Mouse (Mus musculus): ENCODE results near the gene Dkc1. TPM values are rescaled to one million over a fixed set of nuclear protein-coding genes. Genes with fewer than 3 reads are reported as not detected.
"Not testable (repeated sequence)": the region's sequence is repeated elsewhere in the genome, so short reads cannot be mapped to it uniquely, and the experiment has no call there.

Gene Dkc1
- polyA plus RNA-seq, 1 experiment from 2014 or later, result 23.9 TPM

- Histone ChIP-seq H3K36me3 (ENCODE audit: inconsistent target) (0 out of 2 replicates have a peak, but pooled peaks cover 5% of the 10 kb centered on the region), H3K79me2 (ENCODE audit: inconsistent target) (peaks cover 82% of the 10 kb centered on the region), H3K4me3 (ENCODE audit: inconsistent target) (no peak overlapping the region), H3K27ac (peak overlapping the region; percentile 91)
Observed at GRCm38 (mm10) chrX:75126893-75127292, 31.2 kb downstream of the Dkc1 start.

GRCm38 (mm10) chrX:75128333-75128980 is 32.8 kb downstream of the Dkc1 start:
- peak overlapping the region; percentile 71 for H3K4me3 ChIP-seq (ENCODE audit: inconsistent target)
- peaks cover 70% of the 10 kb centered on the region for H3K79me2 ChIP-seq (ENCODE audit: inconsistent target)
- 0 out of 2 replicates have a peak, but pooled peaks cover 5% of the 10 kb centered on the region for H3K36me3 ChIP-seq (ENCODE audit: inconsistent target)
- peak overlapping the region; percentile 91 for H3K27ac ChIP-seq

GRCm38 (mm10) chrX:75129474-75129873 is 33.8 kb downstream of the Dkc1 start:
- H3K27ac ChIP-seq, result peak overlapping the region; percentile 91
- 0 out of 2 replicates have a peak, but pooled peaks cover 5% of the 10 kb centered on the region for H3K36me3 ChIP-seq (ENCODE audit: inconsistent target)
- peak overlapping the region; percentile 71 for H3K4me3 ChIP-seq (ENCODE audit: inconsistent target)
- 45% methylated on average over 2 of the region's 2 CpGs for whole genome bisulfite sequencing (ENCODE audit: missing documents)
- peaks cover 59% of the 10 kb centered on the region for H3K79me2 ChIP-seq (ENCODE audit: inconsistent target)

- Histone ChIP-seq H3K27ac (peak within 1 kb of the TSS; percentile 91), H3K36me3 (ENCODE audit: inconsistent target) (no peaks in the 10 kb centered on the region), H3K4me3 (ENCODE audit: inconsistent target) (peak within 1 kb of the TSS; percentile 71), H3K79me2 (ENCODE audit: inconsistent target) (peaks cover 48% of the 10 kb centered on the region)
- 20% methylated on average over 30 of the region's 36 CpGs for WGBS (ENCODE audit: missing documents)
Observed at GRCm38 (mm10) chrX:75130467-75131160, 35.0 kb downstream of the Dkc1 start, which contains the start of gene Mpp1. Mpp1 (minus strand) TSS chrX:75131016.

- Histone ChIP-seq H3K27ac (no peak overlapping the region), H3K36me3 (ENCODE audit: inconsistent target) (no peaks in the 10 kb centered on the region), H3K79me2 (ENCODE audit: inconsistent target) (no peaks in the 10 kb centered on the region), H3K4me3 (ENCODE audit: inconsistent target) (no peak overlapping the region)
Observed at GRCm38 (mm10) chrX:75136938-75137337, 41.3 kb downstream of the Dkc1 start.

GRCm38 (mm10) chrX:75137729-75138128 is 42.1 kb downstream of the Dkc1 start:
- Histone ChIP-seq H3K27ac (no peak overlapping the region), H3K4me3 (ENCODE audit: inconsistent target) (no peak overlapping the region), H3K79me2 (ENCODE audit: inconsistent target) (no peaks in the 10 kb centered on the region), H3K36me3 (ENCODE audit: inconsistent target) (no peaks in the 10 kb centered on the region)
- 80% methylated on average over 2 of the region's 2 CpGs for WGBS (ENCODE audit: missing documents)

DNA sequence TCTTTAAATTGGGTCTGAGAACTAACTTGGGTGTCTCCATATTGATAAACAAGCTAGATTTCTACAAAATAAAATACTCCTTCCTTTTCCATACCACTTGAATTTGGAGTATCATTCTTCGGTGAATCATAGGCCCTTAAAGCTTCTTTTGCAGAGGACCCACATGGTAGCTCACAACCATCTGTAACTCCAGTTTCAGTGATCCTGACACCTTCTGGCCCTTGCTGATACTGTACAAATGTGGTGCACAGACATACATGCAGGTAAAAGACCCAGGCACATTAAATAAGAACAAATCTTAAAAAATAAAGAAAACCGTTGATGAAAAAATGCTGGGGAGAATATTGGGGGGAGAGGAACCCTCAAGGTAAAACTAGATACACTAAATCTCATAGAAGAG is 42.5 kb downstream of the Dkc1 start:
- Histone ChIP-seq H3K4me3 (ENCODE audit: inconsistent target) (no peak overlapping the region), H3K27ac (no peak overlapping the region), H3K36me3 (ENCODE audit: inconsistent target) (no peaks in the 10 kb centered on the region), H3K79me2 (ENCODE audit: inconsistent target) (no peaks in the 10 kb centered on the region)
- 94% methylated on average over 2 of the region's 2 CpGs for WGBS (ENCODE audit: missing documents)

- not testable (repeated sequence) for H3K4me3 ChIP-seq (ENCODE audit: inconsistent target); H3K79me2 ChIP-seq (ENCODE audit: inconsistent target); H3K27ac ChIP-seq; H3K36me3 ChIP-seq (ENCODE audit: inconsistent target)
- WGBS (ENCODE audit: missing documents), result 20% methylated on average over 17 of the region's 42 CpGs
Observed at GRCm38 (mm10) chrX:75143124-75143555, 47.5 kb downstream of the Dkc1 start.

- no peaks in the 10 kb centered on the region for H3K36me3 ChIP-seq (ENCODE audit: inconsistent target)
- no peak overlapping the region for H3K4me3 ChIP-seq (ENCODE audit: inconsistent target)
- 95% methylated on average over 4 of the region's 4 CpGs for WGBS (ENCODE audit: missing documents)
- H3K27ac ChIP-seq, result no peak overlapping the region
- H3K79me2 ChIP-seq (ENCODE audit: inconsistent target), result no peaks in the 10 kb centered on the region
Observed at GRCm38 (mm10) chrX:75148414-75148813, 52.8 kb downstream of the Dkc1 start.

DNA sequence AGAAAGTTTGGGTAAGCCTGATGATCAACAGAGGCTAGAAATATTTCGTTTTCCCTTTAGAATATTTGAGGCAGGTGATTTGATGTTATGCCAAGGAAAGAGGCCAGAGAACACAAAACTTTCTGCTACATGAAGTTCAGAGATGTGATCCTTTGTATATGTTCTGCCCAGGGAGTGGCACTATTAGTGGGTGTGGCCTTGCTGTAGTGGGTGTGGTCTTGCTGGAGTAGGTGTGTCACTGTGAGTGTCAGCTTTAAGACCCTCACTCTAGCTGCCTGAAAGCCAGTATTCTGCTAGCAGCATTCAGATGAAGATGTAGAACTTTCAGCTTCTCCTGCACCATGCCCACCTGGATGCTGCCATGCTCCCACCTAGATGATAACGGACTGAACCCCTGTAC is 54.6 kb downstream of the Dkc1 start:
- Histone ChIP-seq H3K79me2 (ENCODE audit: inconsistent target) (no peaks in the 10 kb centered on the region), H3K27ac (no peak overlapping the region), H3K4me3 (ENCODE audit: inconsistent target) (no peak overlapping the region), H3K36me3 (ENCODE audit: inconsistent target) (no peaks in the 10 kb centered on the region)
- WGBS (ENCODE audit: missing documents), result 89% methylated on average over 2 of the region's 2 CpGs

GRCm38 (mm10) chrX:75152249-75152648 is 56.6 kb downstream of the Dkc1 start:
- 78% methylated on average over 1 of the region's 1 CpGs for WGBS (ENCODE audit: missing documents)
- no peaks in the 10 kb centered on the region for H3K79me2 ChIP-seq (ENCODE audit: inconsistent target)
- H3K4me3 ChIP-seq (ENCODE audit: inconsistent target), result no peak overlapping the region
- no peaks in the 10 kb centered on the region for H3K36me3 ChIP-seq (ENCODE audit: inconsistent target)
- H3K27ac ChIP-seq, result no peak overlapping the region

GRCm38 (mm10) chrX:75155576-75156243 is 60.1 kb downstream of the Dkc1 start:
- H3K4me3 ChIP-seq (ENCODE audit: inconsistent target), result no peak overlapping the region
- no peaks in the 10 kb centered on the region for H3K36me3 ChIP-seq (ENCODE audit: inconsistent target)
- no peak overlapping the region for H3K27ac ChIP-seq
- H3K79me2 ChIP-seq (ENCODE audit: inconsistent target), result no peaks in the 10 kb centered on the region
- WGBS (ENCODE audit: missing documents), result 24% methylated on average over 14 of the region's 49 CpGs

Measured in macrophage (primary cell).